ENCODE assay signal across 17 mouse cellular contexts in genomic region chr2:25560551-25560950, GRCm38 (mm10). TPM values are rescaled to one million over a fixed set of nuclear protein-coding genes. Genes with fewer than 3 reads are reported as not detected.
"Had no signal": no experiment of that assay in that cellular context is flagged by ENCODE, and none has a peak within 500 bp of the region (broad histone marks: within the 10 kb centered on the region; RNA-seq: fewer than 3 reads in every experiment).

No protein-coding gene starts in this region.

- ATAC-seq: liver, postnatal 0 days; lung, postnatal 0 days had no signal

- DNase-seq: kidney, postnatal 10 days; liver, postnatal 0 days; lung, embryonic 14.5 days; midbrain, embryonic 14.5 days; right cerebral cortex, adult 18-20 months; right cerebral cortex, postnatal 14 days; right cerebral cortex, postnatal 4 days; thymus, adult 2 months; thymus, postnatal 25 days had no signal

- H3K4me2 ChIP-seq: kidney, embryonic 15.5 days; lung, embryonic 14.5 days; neural tube, embryonic 12.5 days; neural tube, embryonic 15.5 days had no signal

- H3K27ac ChIP-seq: kidney, embryonic 15.5 days; left cerebral cortex, adult 2 months; liver, embryonic 14.5 days; macrophage; neural tube, embryonic 12.5 days; neural tube, embryonic 15.5 days; stomach, postnatal 0 days had no signal

- H3K4me3 ChIP-seq: kidney, embryonic 15.5 days; left cerebral cortex, adult 2 months; neural tube, embryonic 12.5 days; neural tube, embryonic 15.5 days had no signal

- H3K9ac ChIP-seq: kidney, embryonic 15.5 days; liver, embryonic 14.5 days; liver, postnatal 0 days; lung, embryonic 14.5 days; neural tube, embryonic 12.5 days; neural tube, embryonic 15.5 days had no signal

- H3K9me3 ChIP-seq: kidney, embryonic 15.5 days; neural tube, embryonic 12.5 days; neural tube, embryonic 15.5 days had no signal

- H3K27me3 ChIP-seq: kidney, embryonic 15.5 days; neural tube, embryonic 12.5 days; neural tube, embryonic 15.5 days had no signal

RNA-seq across cellular contexts. Expression of gene Ajm1, which starts 21.0 kb away (rescaled TPM):
- polyA plus RNA-seq: liver, postnatal 0 days; lung, embryonic 14.5 days; lung, postnatal 0 days had no signal
